Mouse (Mus musculus) lung, embryonic 16.5 days (tissue): ENCODE results near the gene Syt9. TPM values are rescaled to one million over a fixed set of nuclear protein-coding genes. Genes with fewer than 3 reads are reported as not detected.
A peak's percentile ranks its signal among the peaks of the same experiment; 100 is the strongest.

Source experiments
- ATAC-seq: fragments of 200-750 bp; cut with Nextera tagmentation; 2 replicates; pipeline ENCODE4 v1.8.0; 2017; ENCODE audit warnings: low read depth, mild to moderate bottlenecking, moderate library complexity
- H3K27ac ChIP-seq: fragments of 300-500 bp; sonication (generic); 2 replicates; pipeline ENCODE4 v1.5.1; 2014; ENCODE audit warnings: mild to moderate bottlenecking, control low read depth, low read length
- H3K27me3 ChIP-seq: fragments of 300-500 bp; sonication (generic); 2 replicates; pipeline ENCODE4 v1.6.1; 2014; ENCODE audit warnings: low read depth, low read length, mixed read lengths; ENCODE audit not compliant: control insufficient read depth, insufficient read depth
- H3K36me3 ChIP-seq: fragments of 300-500 bp; sonication (generic); 2 replicates; pipeline ENCODE4 v1.6.1; 2014; ENCODE audit warnings: low read length; ENCODE audit not compliant: control insufficient read depth, insufficient read depth
- H3K4me1 ChIP-seq: fragments of 300-500 bp; sonication (generic); replicated peaks from 2 replicates; pipeline ENCODE4 v1.6.1; 2014; ENCODE audit warnings: low read length, mixed read lengths; ENCODE audit not compliant: control insufficient read depth, insufficient read depth
- H3K4me2 ChIP-seq: fragments of 300-500 bp; sonication (generic); 2 replicates; pipeline ENCODE4 v1.6.1; 2014; ENCODE audit warnings: low read depth, low read length, control low read depth
- H3K4me3 ChIP-seq: fragments of 300-500 bp; sonication (generic); 2 replicates; pipeline ENCODE4 v1.5.1; 2014; ENCODE audit warnings: mild to moderate bottlenecking, low read length, control low read depth
- H3K9ac ChIP-seq: fragments of 300-500 bp; sonication (generic); 2 replicates; pipeline ENCODE4 v1.6.1; 2014; ENCODE audit warnings: low read length, control low read depth
- H3K9me3 ChIP-seq: fragments of 300-500 bp; sonication (generic); 2 replicates; pipeline ENCODE4 v1.6.1; 2016; ENCODE audit warnings: low read length; ENCODE audit not compliant: control insufficient read depth
- WGBS: fragments of 180-500 bp; shearing (Covaris S2); extraction: QIAGEN DNeasy Blood & Tissue Kit; methylation state at CpG from one replicate; pipeline ENCODE4 v1.1.7; 2014; 5-methylcytosine and 5-hydroxymethylcytosine counted together
- polyA plus RNA-seq: library from polyadenylated mRNA; unstranded; fragments of >200 nt; fragmentation: Nextera tagmentation; extraction: Ambion mirVana; gene quantifications from 2 replicates; pipeline ENCODE4 v1.2.1, GENCODE M21; 2015

Syt9 gene
- polyA plus RNA-seq, 1 experiment from 2014 or later: 1.4 TPM

DNA sequence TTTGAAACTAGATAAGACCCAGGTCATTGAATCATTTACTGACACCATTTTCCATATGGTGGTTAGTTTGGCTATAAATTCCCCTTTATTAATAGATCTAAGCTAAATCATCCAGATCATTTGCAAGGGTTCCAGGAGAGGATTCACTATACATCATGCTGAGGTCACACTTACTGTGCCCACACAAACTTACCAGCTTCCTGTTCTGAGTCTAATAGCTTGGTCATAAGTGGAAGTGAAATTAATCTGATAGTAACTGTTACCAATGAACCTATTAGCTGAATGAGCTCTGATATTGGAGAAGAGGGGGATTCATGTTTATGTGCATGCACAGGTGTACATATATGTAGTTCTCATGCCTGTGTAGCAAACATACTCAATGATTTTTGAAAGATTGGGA, 124.9 kb downstream of the Syt9 start:
- Histone ChIP-seq H3K9me3 (no peaks in the 10 kb centered on the region), H3K36me3 (no peaks in the 10 kb centered on the region), H3K9ac (no peak overlapping the region), H3K4me1 (no peaks in the 10 kb centered on the region), H3K4me3 (no peak overlapping the region), H3K27ac (no peak overlapping the region), H3K27me3 (no peaks in the 10 kb centered on the region), H3K4me2 (no peak overlapping the region)
- no peak for ATAC-seq

- H3K4me2 ChIP-seq: no peak overlapping the region
- H3K4me1 ChIP-seq: no peaks in the 10 kb centered on the region
- no peak overlapping the region for H3K27ac ChIP-seq
- no peak overlapping the region for H3K4me3 ChIP-seq
- no peak overlapping the region for H3K9ac ChIP-seq
- WGBS: 72% methylated on average over 7 of the region's 7 CpGs
- H3K27me3 ChIP-seq: no peaks in the 10 kb centered on the region
- no peaks in the 10 kb centered on the region for H3K9me3 ChIP-seq
- H3K36me3 ChIP-seq: no peaks in the 10 kb centered on the region
- no peak for ATAC-seq
These were observed 126.4 kb downstream of the Syt9 start for GRCm38 (mm10) chr7:107496923-107497322.

DNA sequence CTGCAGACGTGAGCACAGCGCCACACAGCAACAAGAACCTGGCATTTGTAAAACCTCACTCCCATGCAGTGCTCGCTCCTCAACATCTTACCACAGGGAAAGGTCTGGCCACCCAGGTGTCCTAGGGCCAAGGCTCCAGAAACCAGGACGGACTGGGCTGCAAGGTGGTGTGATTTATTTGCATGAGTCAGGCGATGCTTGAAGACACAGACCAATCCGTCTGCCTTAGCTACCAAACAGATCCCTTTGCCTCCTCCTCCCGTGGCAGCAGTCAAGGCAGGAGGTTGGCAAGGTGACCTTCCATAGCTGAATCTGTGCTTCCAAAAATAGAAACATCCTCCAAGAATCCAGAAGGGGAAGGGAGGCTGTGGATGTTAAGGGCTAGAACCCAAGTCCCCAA, 130.1 kb downstream of the Syt9 start:
- no peak overlapping the region for H3K27ac ChIP-seq
- no peak overlapping the region for H3K4me3 ChIP-seq
- 64% methylated on average over 7 of the region's 7 CpGs for WGBS
- H3K4me2 ChIP-seq: no peak overlapping the region
- no peak overlapping the region for H3K9ac ChIP-seq
- H3K27me3 ChIP-seq: no peaks in the 10 kb centered on the region
- H3K36me3 ChIP-seq: no peaks in the 10 kb centered on the region
- no peaks in the 10 kb centered on the region for H3K9me3 ChIP-seq
- no peak for ATAC-seq
- no peaks in the 10 kb centered on the region for H3K4me1 ChIP-seq

- Histone ChIP-seq H3K9me3 (no peaks in the 10 kb centered on the region), H3K4me2 (no peak overlapping the region), H3K9ac (no peak overlapping the region), H3K4me3 (no peak overlapping the region), H3K36me3 (no peaks in the 10 kb centered on the region), H3K27ac (no peak overlapping the region), H3K27me3 (no peaks in the 10 kb centered on the region), H3K4me1 (no peaks in the 10 kb centered on the region)
- WGBS: 40% methylated on average over 5 of the region's 5 CpGs
- ATAC-seq: no peak
These were observed 134.5 kb downstream of the Syt9 start for GRCm38 (mm10) chr7:107504761-107505712.

DNA sequence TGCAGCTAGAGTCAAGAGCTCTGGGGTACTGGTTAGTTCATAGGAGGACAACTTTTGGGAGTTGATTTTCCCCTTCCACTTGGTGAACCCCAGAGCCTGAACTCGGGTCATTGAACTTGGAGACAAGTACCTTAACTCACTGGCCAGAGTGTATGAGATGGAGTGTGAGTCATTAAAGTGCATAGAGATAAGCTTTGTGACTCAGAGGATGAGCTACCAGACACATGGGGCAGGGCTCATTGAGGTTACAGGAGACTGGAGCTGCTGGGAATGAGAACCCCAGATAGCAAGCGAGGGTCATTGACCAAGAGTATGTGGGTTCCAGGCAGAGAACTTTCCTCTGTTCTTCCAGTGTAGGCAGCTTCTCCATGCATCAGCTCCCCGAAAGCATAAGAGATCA, 137.4 kb downstream of the Syt9 start:
- Histone ChIP-seq H3K27ac (no peak overlapping the region), H3K4me2 (no peak overlapping the region), H3K27me3 (no peaks in the 10 kb centered on the region), H3K36me3 (no peaks in the 10 kb centered on the region), H3K4me3 (no peak overlapping the region), H3K9ac (no peak overlapping the region), H3K4me1 (no peaks in the 10 kb centered on the region), H3K9me3 (no peaks in the 10 kb centered on the region)
- WGBS: 70% methylated on average over 3 of the region's 3 CpGs
- no peak for ATAC-seq

GRCm38 (mm10) chr7:107509740-107510139, 139.2 kb downstream of the Syt9 start:
- H3K4me1 ChIP-seq: no peaks in the 10 kb centered on the region
- H3K9ac ChIP-seq: no peak overlapping the region
- 49% methylated on average over 3 of the region's 3 CpGs for WGBS
- no peak overlapping the region for H3K4me2 ChIP-seq
- H3K36me3 ChIP-seq: no peaks in the 10 kb centered on the region
- no peak overlapping the region for H3K27ac ChIP-seq
- no peak for ATAC-seq
- H3K9me3 ChIP-seq: no peaks in the 10 kb centered on the region
- no peaks in the 10 kb centered on the region for H3K27me3 ChIP-seq
- no peak overlapping the region for H3K4me3 ChIP-seq

DNA sequence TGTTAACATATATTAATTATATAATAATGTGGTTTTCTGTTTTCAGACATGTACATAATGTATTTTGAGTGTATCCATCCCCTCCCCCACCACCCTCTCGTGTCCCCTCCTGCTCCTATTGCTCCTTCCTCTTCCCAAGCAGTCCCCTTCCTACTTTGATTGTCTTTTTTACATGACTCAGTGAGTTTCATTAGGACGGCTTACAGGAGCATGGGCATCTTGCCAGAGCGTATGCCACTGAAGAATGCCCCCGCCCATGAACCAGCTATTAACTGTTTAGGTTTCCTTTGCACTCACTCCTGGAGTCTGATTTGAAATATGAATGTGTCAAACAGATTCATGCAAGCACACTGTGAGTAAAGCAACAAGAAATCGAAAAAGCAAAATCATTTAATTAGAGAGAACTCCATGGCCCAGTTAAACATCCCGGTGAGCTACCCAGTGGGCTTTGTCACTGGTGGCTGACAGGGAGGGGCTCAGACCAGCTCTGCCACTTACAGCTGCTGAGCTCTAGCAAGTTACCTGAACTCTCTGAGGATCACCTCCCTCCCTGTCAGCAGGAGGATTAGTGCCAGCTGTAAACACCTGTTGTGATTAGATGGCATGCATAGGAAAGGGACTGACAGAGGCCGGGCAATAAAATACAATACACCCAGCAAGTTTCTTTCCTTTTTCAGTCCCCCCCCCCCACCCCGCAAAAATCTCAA, 146.3 kb downstream of the Syt9 start:
- Histone ChIP-seq H3K4me3 (no peak overlapping the region), H3K27me3 (no peaks in the 10 kb centered on the region), H3K4me2 (no peak overlapping the region), H3K36me3 (no peaks in the 10 kb centered on the region), H3K9ac (no peak overlapping the region), H3K4me1 (no peaks in the 10 kb centered on the region; the same call in 1 of the 2 replicates), H3K27ac (no peak overlapping the region), H3K9me3 (no peaks in the 10 kb centered on the region)
- 33% methylated on average over 8 of the region's 8 CpGs for WGBS
- ATAC-seq: peak; percentile 70; the same call in 1 of the 2 replicates

- Histone ChIP-seq H3K9me3 (no peaks in the 10 kb centered on the region), H3K36me3 (no peaks in the 10 kb centered on the region), H3K4me2 (no peak overlapping the region), H3K4me1 (no peaks in the 10 kb centered on the region; the same call in 1 of the 2 replicates), H3K27me3 (no peaks in the 10 kb centered on the region), H3K4me3 (no peak overlapping the region), H3K27ac (no peak overlapping the region), H3K9ac (no peak overlapping the region)
- WGBS: 81% methylated on average over 12 of the region's 12 CpGs
- ATAC-seq: no peak
These were observed 148.9 kb downstream of the Syt9 start for GRCm38 (mm10) chr7:107519256-107520025.

- no peak overlapping the region for H3K9ac ChIP-seq
- ATAC-seq: no peak
- no peaks in the 10 kb centered on the region; the same call in 1 of the 2 replicates for H3K4me1 ChIP-seq
- no peaks in the 10 kb centered on the region for H3K9me3 ChIP-seq
- no peak overlapping the region for H3K27ac ChIP-seq
- no peak overlapping the region for H3K4me2 ChIP-seq
- WGBS: 64% methylated on average over 6 of the region's 6 CpGs
- H3K4me3 ChIP-seq: no peak overlapping the region
- H3K36me3 ChIP-seq: no peaks in the 10 kb centered on the region
- no peaks in the 10 kb centered on the region for H3K27me3 ChIP-seq
These were observed 150.9 kb downstream of the Syt9 start for GRCm38 (mm10) chr7:107521411-107521810.
